Mouse (Mus musculus): ENCODE data around the gene Adamts18. TPM values are rescaled to one million over a fixed set of nuclear protein-coding genes. Genes with fewer than 3 reads are reported as not detected.
"Not testable (repeated sequence)": the region's sequence is repeated elsewhere in the genome, so short reads cannot be mapped to it uniquely, and the experiment has no call there.

Gene Adamts18
- polyA plus RNA-seq, 1 experiment, result 0.43 TPM

DNA sequence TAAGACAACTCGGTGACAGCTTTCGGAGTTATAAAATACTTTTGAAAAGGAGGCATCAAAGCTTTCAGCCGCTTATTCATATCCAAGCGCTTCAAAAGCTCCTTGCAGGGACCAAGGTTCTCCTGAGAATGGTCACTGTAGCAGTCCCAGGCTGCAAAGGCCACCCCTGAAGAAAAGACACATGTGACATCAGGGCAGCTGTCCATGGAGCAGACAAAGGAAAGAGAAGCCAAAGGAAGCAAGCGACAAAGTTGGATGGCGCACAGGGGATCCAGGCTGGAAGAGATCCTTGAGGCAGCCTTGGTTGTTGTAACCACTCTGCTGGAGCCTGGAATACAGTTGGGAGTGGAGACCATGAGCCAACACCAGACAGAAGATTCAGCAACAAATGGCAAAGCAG is 10.3 kb downstream of the Adamts18 start:
- no peak for DNase-seq (ENCODE audit: low read depth)

DNA sequence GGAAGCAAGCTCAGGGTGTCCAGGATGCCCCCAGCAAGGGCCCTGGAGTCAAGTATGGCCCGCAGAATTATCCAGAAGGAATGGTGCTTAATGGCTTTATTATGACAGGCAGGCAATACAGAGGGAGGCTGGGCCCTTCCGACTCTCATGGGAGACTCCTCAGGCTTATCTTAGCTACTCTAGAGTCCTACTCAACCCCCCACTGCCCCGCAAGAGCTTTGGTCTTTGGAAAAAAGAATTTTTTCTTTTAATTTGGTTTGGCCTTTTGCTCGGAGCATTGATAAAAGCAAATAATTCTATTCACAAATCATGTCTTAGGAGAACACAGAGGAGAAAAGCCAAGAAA is 11.0 kb downstream of the Adamts18 start:
- no peak for DNase-seq (ENCODE audit: low read depth)

DNA sequence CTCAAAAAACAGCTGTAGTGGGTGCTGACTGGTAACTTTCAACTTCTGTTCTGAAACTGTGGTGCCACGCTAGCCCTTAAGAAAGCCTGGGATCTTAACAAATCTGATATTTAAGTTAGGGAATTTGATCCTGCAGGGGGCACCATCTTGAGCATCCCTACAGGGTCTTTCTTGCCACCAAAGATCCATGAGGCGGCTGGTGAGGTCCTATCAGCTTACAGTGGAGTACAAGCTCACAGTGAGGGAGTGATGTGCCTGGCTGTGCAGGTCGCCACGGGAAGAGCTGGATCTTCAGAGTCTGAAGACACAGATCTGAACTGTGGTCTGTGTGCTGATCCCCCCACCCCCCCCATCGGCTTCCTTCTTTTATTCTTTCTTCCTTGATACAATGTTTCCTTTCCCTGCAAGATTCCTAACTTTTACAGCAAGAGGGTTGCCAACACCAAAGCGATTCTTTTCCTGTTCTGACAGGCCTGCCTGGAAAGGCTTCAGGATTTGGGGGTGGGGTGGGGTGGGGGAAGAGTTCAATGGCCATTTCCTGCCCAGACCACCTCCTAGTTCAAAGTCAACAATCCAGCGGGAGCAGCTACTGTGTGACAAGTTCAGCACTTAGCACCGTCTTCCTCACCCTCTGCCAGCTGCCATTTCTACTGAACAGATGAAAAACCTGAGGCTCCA is 11.5 kb downstream of the Adamts18 start:
- DNase-seq (ENCODE audit: low read depth), result no peak

DNA sequence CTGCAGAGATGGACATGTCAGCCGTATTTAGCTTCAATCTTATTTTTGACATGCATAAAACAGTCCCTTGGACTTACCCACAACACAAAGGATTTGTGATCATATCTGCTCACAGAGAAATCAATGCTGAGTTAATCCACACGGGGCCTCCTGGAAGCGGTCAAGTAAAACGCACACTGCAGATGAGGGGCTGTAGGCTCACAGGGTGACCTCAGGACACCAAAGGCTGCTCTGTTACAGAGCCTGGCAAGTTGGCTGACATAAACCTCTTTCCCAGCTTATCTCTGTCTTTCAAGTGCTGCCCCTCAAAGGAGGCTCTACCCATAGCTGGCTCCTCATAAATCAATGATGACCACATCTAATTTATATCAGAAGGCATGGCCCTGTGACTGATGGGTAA is 14.9 kb downstream of the Adamts18 start:
- no peak for DNase-seq (ENCODE audit: low read depth)

DNA sequence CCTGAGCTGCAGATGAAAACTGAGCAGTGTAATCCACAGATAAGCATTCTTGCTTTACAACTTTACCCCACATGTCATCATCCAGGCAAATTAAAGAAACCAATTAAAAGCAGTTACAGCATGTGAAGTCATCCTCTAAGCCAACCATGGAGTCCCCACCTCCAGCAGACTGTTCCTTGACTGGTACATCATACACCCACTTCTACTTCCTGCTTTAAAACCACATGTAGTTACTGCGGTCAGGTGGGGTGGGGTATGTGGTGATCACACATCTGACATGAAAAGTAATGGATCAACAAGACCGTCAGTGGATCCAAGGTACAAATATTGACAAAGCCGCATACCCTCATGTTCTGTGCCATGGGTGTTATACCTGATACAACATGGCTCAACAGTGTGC is 21.3 kb downstream of the Adamts18 start:
- DNase-seq (ENCODE audit: low read depth), result no peak

DNA sequence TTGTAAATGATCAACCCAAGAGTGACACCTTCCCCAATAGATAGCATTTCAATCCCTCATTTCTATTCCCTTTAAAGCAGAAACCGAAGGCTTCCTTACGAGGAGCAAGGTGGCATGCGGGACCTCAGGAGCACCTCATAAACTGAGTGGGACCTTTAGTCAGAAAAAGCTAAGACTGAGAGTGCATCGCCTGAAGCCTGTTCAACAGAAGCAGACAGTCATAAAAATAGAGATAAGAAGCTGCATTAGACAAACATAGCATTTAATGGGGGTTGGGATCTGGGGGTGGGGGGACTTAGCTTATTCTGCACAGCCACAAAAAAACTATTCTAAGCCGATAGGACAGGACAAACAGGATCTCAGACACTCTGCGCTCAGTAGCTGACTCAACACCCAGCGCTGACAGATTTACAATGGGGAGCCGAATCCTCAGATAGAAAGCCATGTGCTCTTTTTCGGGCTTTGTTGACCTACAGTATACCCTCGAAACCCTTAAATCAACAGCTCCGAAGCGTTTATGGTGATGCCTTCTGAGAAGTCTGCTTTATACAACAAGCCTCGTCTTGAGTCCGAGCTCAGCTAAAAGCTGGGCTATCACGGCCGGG is 27.5 kb downstream of the Adamts18 start:
- no peak for DNase-seq (ENCODE audit: low read depth)

DNA sequence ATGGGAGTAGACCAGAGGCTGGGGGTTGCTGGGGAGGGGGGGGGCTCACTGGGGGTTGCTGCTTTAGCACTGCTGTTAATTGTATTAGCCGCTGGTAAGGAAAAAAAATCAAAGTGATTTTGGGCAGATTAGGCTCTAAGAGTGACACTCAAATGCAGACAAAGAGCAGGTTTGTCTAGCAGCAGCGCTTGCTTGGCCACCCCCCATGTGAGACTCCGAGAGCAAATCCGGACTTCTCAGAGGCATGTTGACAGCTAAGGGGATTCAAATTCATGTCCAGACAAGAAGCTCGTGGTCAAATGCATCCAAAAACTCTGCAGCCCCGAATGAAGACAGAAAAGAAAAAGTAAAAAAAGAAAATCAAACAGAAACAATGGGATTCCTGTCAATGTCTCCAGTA is 34.6 kb downstream of the Adamts18 start:
- DNase-seq (ENCODE audit: low read depth), result no peak

DNA sequence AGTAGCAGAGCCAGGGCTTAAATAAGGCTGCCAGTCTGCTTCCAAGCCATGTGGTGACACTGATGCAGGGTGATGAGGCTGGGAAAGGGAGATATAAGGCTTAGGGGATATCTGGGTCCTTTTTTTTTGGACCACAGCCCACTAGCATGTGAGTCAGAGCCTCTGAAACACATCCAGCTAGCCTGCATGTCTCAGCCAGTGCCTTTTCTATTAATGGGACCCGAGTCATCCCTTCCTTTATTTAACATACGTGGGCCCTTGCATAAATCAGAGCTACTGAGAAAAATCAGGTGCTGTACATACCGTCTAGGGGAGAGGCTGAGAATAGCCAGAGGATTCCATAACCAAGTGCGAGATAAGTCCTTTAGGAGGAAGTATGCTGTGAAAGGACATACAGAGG is 37.0 kb downstream of the Adamts18 start:
- DNase-seq (ENCODE audit: low read depth), result no peak

DNA sequence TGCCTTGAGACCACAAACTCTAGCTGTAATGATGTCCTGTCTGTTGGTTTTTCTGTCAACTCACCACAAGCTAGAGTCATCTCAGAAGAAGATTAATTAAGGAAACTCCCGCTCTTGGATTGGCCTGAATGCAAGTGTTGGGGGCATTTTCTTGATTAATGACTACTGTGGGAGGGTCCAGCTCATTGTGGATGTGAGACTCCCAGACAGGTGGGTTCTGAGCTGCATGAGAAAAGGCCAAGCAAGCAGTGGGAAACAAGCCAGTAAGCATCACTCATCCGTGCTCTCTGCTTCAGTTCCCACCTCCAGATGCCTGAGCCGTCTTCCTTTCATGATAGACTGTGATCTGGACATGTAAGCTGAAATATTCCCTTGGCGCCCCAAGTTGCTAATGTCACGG is 38.6 kb downstream of the Adamts18 start:
- DNase-seq (ENCODE audit: low read depth), result no peak

DNA sequence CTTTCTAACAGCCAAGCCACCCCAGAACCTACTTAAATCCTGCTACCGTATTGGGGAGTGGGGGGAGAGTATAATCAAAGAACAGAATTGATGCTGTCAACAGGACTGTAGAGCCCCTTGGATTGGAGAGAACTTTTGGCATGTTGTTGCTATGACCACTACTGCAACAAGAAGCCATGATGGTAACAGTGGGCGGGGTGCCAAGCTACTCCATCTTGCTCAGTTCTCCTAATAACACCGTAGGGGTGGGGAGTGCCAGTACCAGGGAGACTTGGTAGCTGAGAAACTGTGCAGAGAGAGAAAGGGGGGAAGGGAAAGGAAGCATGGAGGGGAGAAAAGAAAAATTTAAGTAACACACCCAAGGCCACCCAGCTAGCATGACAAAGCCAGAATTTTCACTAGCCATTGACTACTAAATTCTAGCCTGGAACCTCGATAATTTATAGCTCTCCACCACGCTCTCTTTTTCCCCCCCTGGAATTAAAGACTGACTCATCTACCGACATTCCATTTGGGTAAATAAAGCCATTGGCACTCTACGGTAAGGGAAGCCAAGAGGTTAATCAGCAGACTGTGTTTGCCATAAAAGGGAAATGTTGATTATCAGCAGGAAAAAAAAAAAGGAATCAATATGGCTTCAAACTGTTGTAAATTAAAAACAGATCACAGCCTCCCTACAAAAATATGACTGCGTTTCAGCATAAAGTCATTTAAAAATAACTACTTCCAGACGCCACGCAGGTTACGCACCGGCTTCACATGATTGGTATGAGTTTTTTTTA is 44.5 kb downstream of the Adamts18 start:
- DNase-seq (ENCODE audit: low read depth), result no peak

DNA sequence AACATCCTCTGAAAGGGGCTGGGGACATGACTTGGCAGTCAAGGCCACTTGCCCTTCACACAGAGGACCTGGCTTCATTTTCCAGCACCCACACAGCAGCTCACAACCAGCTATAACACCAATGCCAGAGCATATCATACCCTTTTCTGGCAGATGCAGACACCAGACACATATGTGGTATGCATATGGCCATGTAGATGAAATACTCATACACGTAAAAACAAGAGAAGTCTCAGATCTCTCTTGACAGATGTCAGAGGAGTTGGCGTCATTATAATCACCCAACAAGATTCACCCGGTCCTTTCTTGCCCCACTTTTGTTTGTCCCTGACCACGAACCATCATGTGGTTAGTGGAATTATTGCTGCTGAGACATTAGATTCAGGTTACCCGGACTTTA is 47.0 kb downstream of the Adamts18 start:
- no peak for DNase-seq (ENCODE audit: low read depth)

DNA sequence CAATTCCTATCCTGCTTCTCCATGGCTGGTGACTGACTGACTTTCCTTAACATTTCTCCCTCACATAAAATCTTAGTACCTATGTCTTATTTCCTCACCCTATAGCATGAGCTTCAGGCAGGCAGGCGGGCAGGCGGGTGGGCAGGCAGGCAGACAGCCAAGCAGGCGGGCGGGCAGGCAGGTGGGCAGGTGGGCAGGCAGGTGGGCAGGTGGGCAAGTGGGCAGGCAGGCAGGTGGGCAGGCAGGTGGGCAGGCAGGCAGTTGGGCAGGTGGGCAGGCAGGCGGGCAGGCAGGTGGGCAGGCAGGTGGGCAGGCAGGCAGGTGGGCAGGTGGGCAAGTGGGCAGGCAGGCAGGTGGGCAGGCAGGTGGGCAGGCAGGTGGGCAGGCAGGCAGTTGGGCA is 48.0 kb downstream of the Adamts18 start:
- DNase-seq (ENCODE audit: low read depth), result not testable (repeated sequence)

DNA sequence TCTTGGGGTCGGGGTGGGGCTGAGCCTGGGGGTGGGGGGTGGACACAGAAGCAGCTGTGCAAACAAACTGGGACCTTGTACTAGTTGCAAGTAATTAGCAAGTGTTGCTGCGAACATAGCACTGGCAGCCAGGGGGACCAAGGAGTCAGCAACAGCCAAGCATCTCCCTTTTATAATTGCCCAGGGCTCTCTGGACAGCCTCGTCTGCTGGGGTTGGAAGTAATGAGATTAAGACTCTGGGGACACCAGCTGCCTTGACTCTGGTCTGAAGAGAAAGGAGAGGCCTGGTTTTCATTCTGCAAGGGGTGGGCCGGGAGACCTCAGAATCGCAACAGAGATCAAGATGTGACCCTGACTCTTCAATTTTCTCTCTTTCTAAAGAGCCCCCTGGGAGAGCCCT is 49.0 kb downstream of the Adamts18 start:
- no peak for DNase-seq (ENCODE audit: low read depth)

DNA sequence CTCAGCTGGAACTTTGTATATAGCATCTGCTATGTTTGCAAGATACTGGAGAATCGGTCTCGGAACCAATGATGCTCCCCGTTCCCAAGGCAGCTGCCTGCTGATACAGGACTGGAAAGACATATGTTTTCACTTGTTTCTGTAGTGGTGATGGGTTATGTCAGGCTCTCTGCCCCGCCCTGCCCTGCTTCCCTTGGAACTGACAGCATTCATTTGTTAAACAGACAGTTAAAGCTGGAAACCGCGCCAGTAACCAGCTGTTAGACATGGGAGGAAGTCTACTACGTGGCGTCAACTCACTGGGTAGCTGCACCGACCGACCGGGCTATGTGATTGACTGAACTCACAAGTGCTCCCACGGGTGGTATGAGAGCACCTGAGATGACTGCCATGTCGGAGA is 56.7 kb downstream of the Adamts18 start:
- DNase-seq (ENCODE audit: low read depth), result no peak

DNA sequence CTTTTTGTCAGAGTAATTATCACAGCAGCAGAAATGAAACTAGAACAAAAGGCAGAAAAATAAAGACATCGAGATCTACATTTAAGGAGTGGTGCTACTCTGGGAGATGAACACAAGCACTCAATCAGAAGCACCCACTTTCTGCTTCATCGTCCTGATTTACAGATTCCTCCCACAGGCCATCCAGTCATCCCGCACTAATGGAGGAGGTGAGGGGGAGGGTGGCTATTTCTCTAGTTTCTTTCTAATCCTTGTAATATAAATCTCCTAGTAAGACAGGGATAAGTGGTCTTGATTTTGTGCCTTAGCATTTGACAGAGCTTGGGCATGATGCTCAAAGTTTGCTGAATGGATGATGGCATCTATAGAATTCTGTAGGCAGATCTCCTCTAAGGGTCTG is 57.5 kb downstream of the Adamts18 start:
- no peak for DNase-seq (ENCODE audit: low read depth)

DNA sequence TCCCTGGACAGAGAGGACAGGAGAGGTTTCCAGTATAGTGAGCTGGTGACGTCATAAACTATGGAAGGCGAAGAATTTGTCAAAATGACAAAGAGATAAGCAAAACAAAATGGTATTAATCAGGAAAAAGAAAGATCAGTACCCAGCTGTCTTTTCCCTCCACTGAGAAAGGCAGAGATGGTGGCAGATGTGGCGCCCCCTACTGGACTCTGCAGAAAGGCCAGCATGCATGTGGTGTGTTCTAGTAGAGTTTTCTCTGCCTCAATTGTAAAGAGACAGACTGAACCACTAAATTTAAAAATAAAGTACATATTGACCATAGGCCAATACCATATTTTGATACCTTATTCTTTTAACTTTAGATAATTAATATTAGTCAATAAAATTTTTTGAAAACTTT is 64.8 kb downstream of the Adamts18 start:
- DNase-seq (ENCODE audit: low read depth), result no peak

DNA sequence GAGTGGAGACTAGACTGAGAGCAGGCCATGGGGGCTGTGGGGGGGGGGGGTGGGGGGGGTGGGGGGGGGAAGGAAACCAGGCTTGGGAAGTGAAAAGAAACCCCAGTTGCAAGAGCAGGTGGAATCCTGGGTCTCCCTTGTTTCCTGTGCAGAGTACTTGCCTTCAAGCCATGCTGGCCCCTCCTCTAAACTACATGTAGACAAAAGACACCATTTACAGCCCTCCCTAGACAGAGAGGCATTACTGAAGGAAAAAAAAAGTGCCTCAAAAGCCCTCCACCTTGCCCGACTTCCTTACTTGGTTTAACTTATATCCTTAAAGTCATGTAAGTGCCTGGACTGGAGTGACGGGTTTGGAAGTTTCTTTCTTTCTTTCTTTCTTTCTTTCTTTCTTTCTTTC is 67.0 kb downstream of the Adamts18 start:
- DNase-seq (ENCODE audit: low read depth), result no peak

DNA sequence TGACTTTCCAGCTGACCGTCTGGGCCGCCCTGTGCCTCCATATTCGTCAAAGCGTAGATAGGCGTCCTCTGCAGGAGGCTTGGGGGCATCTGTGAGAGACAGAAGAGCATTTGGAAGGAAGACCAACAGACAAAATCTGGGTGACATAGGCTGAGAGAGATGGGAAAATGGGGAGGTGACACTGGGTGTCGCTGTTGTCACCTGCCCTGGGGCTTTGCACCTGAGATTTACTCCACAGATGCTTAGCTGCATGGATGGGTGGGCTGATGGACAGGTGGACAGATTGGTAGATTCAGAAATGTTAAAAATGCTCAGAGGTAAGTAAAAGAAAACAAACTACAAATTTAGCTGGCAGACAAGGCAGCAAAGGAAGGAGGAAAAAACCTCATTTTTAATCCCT is 73.2 kb downstream of the Adamts18 start:
- DNase-seq (ENCODE audit: low read depth), result no peak

DNA sequence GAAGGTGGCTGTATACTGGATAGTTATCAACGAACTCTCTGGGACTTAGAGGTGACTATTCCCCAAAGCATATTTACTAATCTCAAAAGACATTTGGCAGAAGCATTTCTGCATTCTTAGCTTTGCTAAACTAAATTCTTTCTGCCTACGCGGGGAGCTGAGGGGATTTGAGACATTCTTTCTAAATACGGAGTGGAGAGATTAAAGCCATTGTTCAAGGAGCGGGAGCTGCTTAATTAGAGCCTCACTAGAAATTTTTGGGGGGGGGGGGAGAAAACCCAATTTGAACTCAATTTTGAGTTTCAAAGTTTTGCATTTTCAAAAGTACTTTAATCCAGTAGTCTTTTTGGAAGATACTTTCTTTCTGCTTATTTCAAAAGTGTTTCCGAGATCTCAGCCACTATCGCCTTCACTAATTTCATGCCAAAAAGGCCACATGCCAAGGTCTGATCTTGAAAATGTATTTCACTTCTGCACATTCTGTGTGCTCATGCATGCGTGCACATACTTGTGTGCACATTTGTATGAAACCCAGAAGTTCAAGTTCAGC is 79.6 kb downstream of the Adamts18 start:
- no peak for DNase-seq (ENCODE audit: low read depth)

DNA sequence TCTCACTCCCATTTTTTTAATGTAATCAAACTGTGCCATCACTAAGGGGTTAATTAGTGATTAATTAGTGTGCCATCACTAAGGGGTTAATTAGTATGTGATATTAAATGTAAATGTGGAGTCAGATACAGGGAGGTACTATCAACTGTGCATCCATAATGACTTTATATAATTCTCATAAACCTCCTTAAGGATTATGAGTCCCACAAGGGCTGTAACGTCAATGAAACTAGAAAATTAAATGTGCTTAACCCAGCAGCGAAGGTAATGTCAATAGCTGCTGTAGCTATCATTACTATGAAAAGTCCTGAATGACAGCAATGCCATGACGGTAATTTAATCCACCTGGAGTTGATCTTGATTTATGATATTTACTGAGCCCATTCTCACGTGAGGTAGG is 83.4 kb downstream of the Adamts18 start:
- no peak for DNase-seq (ENCODE audit: low read depth)

DNA sequence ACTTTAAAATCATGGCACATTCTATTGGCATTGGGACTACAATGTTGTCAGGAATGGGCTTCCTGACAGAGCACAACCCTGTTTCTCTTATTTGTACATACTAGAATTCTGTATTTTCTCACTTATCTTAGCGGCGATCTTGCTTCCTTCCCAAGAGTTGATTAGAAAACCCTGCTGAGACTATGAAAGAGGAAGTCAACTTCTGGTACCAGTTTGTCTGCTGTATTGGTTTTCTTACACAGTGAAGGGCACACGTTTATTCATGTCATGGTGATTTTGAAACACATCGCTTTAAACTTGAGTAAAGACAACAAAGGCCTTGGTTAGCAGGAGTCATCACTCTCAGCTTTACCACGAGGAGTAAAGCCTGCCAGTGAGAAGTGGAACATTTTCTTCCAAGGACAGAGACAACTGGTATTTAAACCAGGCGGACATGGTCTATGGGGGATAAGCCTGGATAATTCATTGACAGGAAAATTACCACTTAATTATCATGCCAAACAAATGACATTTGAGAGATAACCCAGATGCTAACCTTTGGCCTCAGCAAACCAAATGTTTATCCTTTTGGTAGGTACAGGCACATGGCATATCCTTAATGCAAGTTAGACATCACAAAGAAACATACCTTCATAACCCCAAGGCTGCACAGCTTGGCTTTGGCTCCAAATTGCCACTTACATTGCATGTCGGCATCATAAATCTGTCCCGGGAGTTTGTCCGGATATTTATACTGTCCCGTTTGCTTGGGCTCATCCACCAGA is 84.8 kb downstream of the Adamts18 start:
- no peak for DNase-seq (ENCODE audit: low read depth)

DNA sequence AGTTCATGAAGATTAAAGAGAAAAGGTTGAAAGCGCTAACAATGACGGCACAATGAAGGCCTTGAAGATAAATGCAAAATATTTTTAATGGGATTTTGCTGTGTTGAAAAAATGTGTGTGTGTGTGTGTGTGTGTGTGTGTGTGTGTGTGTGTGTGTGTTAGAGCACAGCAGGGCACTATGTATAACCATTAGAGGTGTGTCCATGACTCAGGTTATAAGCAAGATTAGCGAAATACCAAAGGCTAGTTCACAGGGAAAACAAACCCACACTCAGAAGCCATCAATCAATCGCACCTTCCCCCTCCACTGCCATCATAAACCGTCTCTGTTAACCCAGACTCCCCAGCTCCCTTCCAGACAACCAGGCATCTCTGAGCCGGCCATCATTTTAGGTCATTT is 86.4 kb downstream of the Adamts18 start:
- DNase-seq (ENCODE audit: low read depth), result no peak
